Mouse (Mus musculus) liver, adult 2 months (tissue): Measurements from ENCODE around the gene Cldn3. TPM values are rescaled to one million over a fixed set of nuclear protein-coding genes. Genes with fewer than 3 reads are reported as not detected.

ENCODE experiments used
- DNase-seq: peaks from one replicate; pipeline ENCODE4 v3.0.0-alpha.2; 2011; ENCODE audit warnings: low read depth, low spot score; ENCODE audit errors: extremely low read depth
- H3K27ac ChIP-seq: fragments of 200-500 bp; replicated peaks from 2 replicates; pipeline ENCODE4 v1.5.1; 2012; ENCODE audit warnings: low read depth, mild to moderate bottlenecking, control low read depth, inconsistent platforms, low read length; ENCODE audit not compliant: insufficient read depth
- H3K27me3 ChIP-seq: fragments of 200-500 bp; 2 replicates; pipeline ENCODE4 v1.6.1; 2012; ENCODE audit warnings: mild to moderate bottlenecking, moderate library complexity, low read length, inconsistent platforms; ENCODE audit not compliant: control insufficient read depth, insufficient read depth
- H3K36me3 ChIP-seq: fragments of 200-500 bp; 2 replicates; pipeline ENCODE4 v1.6.1; 2012; ENCODE audit warnings: low read length, inconsistent platforms; ENCODE audit not compliant: control insufficient read depth, insufficient read depth
- H3K4me1 ChIP-seq: fragments of 200-500 bp; 2 replicates; pipeline ENCODE4 v1.6.1; 2011; ENCODE audit warnings: low read length; ENCODE audit not compliant: control insufficient read depth, insufficient read depth
- H3K4me3 ChIP-seq: fragments of 200-500 bp; 2 replicates; pipeline ENCODE4 v1.5.1; 2011; ENCODE audit warnings: low read depth, mild to moderate bottlenecking, control low read depth, low read length, moderate library complexity; ENCODE audit not compliant: insufficient read depth
- H3K79me2 ChIP-seq: fragments of 200-500 bp; 2 replicates; pipeline ENCODE4 v1.6.1; 2012; ENCODE audit warnings: inconsistent platforms, mild to moderate bottlenecking, low read length, moderate library complexity; ENCODE audit not compliant: control insufficient read depth, insufficient read depth
- H3K9ac ChIP-seq: fragments of 200-500 bp; 2 replicates; pipeline ENCODE4 v1.6.1; 2012; ENCODE audit warnings: low read depth, mild to moderate bottlenecking, control low read depth, inconsistent platforms, low read length
- CTCF ChIP-seq: fragments of 200-500 bp; IDR thresholded peaks from 2 replicates; pipeline ENCODE4 v1.5.1; 2011; ENCODE audit warnings: low read depth, low read length, control low read depth
- POLR2A ChIP-seq: fragments of 200-500 bp; IDR thresholded peaks from 2 replicates; pipeline ENCODE4 v1.6.1; 2011; ENCODE audit warnings: low read length, control low read depth; ENCODE audit not compliant: insufficient read depth; ENCODE audit errors: extremely low read depth
- WGBS: fragments of 180-500 bp; shearing (Covaris S2); methylation state at CpG from one replicate; pipeline ENCODE4 v1.1.7; 2018; 5-methylcytosine and 5-hydroxymethylcytosine counted together
- polyA plus RNA-seq: library from polyadenylated mRNA; depleted of rRNA; stranded (reverse); fragments of >200 nt; gene quantifications from 2 replicates; pipeline ENCODE4 v1.2.3, GENCODE M21; 2012
- total RNA-seq: library from RNA; depleted of rRNA; stranded (reverse); fragments of >200 nt; gene quantifications from 2 replicates; pipeline ENCODE4 v1.2.3, GENCODE M21; 2014

Cldn3 gene
- total and polyA plus RNA-seq, 2 experiments: 49.9 to 291 TPM

DNA sequence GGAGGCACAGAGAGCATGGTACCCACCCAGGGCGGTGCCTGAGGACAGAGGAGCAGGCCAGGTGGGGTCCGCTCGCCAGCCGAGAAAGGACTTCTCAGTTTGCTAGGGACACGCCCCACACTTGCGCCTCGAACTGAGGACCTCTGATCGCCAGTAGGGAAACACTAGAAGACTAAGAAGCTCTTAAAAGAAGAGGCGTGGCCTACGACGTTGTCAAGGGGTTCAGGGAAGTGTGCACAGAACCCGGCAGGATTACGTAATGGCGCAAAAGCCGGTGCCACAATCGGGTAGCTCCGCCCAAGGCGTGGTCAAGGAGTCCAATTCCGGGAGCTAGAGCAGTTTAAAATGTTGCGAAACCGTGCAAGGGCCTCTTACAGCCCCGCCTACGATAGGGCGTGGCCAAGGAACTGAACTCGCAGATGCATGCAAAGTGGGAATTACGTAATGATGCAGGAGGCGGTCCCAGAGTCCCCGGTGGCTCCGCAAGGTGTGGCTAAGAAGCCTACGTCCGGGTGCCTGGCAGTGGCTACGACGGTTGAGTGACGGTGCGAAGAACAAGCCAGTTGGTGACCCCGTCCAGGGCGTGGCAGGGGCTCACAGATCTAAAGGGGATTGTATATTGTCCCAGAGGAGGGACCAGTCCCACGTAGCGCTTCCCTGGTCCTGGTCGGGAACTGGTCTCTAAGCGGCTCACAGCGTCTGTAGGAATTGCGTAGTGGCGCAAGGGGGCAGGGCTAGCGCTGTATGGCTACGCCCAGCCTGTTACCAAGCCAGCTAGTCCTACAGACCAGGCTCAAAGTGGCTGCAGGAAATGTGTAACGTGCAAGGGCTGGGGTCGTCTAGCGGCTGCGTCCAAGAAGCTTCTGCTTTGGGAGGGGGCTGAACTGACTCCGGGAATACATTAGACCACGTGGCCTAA lies 22.9 kb downstream of the Cldn3 start, which contains the start of gene Abhd11:
Gene Abhd11 (plus strand): TSS at position 482 of the 919 bp plus-strand sequence.
- peak; percentile 100 for DNase-seq
- H3K27me3 ChIP-seq: no peaks in the 10 kb centered on the region
- peaks cover 14% of the 10 kb centered on the region for H3K4me1 ChIP-seq
- H3K36me3 ChIP-seq: no peaks in the 10 kb centered on the region
- WGBS: under 1% methylated on average over 52 of the region's 52 CpGs
- peak within 1 kb of the TSS; percentile 84 for H3K9ac ChIP-seq
- H3K79me2 ChIP-seq: peaks cover 8% of the 10 kb centered on the region; the same call in 1 of the 2 replicates
- peak within 1 kb of the TSS; percentile 86 for H3K4me3 ChIP-seq
- H3K27ac ChIP-seq: peak within 1 kb of the TSS; percentile 94
- TF ChIP-seq POLR2A (peak; percentile 67; the same call in 1 of the 2 replicates), CTCF (no peak)

DNA sequence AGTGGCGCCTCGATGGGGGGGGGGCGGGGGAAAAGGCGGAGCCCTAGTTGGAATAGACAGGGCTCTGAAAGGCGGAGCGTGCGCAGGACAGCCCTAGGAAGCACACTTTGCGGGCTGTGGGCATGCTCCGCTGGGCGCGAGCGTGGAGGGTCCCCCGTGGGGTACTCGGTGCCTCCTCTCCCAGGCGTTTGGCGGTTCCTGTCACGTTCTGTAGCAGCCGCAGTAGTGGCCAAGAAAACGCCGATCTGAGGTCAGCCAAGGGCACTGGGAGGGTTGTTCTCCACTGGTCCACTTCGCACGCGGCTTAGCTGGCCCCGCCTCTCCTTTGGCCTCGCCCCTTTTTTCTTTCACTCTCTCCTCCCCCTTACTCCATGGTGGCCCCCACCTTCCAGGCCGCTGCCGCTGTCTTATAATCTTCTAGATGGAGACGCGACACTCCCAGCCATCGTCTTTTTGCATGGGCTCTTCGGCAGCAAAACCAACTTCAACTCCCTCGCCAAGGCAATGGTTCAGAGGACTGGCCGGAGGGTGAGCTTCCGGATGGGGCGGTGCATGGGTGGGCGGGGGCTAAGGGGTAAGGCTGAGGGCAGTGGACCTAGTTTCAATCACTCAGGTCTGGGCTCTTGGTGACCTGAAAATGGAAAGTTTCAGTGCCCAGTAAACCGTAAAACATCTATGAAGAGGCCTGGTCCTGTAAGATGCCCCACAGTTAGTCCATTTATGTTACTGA lies 23.7 kb downstream of the Cldn3 start:
- Histone ChIP-seq H3K79me2 (peaks cover 8% of the 10 kb centered on the region; the same call in 1 of the 2 replicates), H3K36me3 (no peaks in the 10 kb centered on the region), H3K4me1 (peaks cover 14% of the 10 kb centered on the region), H3K9ac (peak overlapping the region; percentile 84), H3K27me3 (no peaks in the 10 kb centered on the region), H3K27ac (peak overlapping the region; percentile 94), H3K4me3 (peak overlapping the region; percentile 86)
- TF ChIP-seq POLR2A (no peak), CTCF (no peak)
- under 1% methylated on average over 35 of the region's 37 CpGs for WGBS
- DNase-seq: peak; percentile 85

DNA sequence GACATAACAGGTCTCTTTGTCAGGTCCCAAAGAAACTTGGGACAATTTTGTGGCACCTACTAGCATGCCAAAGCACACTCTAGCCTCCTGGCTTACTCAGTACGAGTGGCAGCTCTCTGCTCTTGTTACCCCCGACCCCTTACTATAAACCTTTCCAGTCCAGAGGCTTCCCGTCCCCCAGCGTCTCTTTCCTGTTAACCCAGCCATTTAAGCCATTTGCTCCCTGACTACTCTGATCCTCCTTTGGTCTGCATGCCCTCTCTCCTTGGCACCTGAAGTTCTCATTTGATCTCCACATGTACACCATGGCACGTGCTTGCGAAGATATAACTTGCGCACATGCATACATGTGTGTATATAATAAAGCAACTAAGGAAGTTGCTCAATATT lies 24.3 kb downstream of the Cldn3 start:
- TF ChIP-seq CTCF (no peak), POLR2A (no peak)
- Histone ChIP-seq H3K9ac (peak overlapping the region; percentile 13), H3K36me3 (no peaks in the 10 kb centered on the region), H3K27ac (peak overlapping the region; percentile 74), H3K4me1 (peaks cover 14% of the 10 kb centered on the region), H3K4me3 (peak overlapping the region; percentile 86; the same call in 1 of the 2 replicates), H3K27me3 (no peaks in the 10 kb centered on the region), H3K79me2 (peaks cover 8% of the 10 kb centered on the region; the same call in 1 of the 2 replicates)
- 42% methylated on average over 7 of the region's 7 CpGs for WGBS
- DNase-seq: no peak

DNA sequence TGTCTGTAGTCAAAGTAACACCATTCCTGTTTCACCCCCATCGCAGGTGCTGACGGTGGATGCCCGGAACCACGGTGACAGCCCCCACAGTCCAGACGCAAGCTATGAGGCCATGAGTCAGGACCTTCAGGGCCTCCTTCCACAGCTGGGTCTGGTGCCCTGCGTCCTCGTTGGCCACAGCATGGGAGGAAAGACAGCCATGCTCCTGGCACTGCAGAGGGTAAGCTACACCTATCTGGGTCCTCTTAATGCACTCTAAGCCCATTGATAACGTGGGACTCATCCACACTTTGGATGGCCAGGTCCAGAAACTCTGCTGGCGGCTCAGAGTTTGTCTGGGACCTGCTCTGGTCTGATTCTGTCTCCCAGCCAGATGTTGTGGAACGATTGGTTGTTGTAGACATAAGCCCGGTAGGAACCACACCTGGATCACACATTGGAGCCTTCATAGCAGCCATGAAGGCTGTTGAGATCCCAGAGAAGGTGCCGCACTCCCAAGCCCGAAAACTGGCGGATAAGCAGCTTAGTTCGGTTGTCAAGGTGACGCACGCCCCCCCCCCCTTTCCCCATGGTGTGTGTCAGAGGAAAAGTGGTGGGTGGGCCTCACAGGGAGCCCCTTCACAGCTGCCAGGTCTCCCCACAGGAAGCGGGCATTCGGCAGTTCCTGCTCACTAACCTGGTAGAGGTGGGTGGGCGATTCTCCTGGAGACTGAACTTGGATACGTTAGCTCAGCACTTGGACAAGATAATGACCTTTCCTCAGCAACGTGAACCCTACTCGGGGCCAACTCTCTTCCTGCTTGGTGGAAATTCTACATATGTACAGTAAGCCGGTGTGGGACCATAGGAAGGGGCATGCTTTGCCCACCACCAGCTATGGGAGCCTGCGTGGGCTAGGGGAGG lies 25.1 kb downstream of the Cldn3 start:
- Histone ChIP-seq H3K27me3 (no peaks in the 10 kb centered on the region), H3K36me3 (no peaks in the 10 kb centered on the region), H3K79me2 (peaks cover 8% of the 10 kb centered on the region; the same call in 1 of the 2 replicates), H3K4me3 (no peak overlapping the region), H3K27ac (no peak overlapping the region), H3K4me1 (peaks cover 19% of the 10 kb centered on the region), H3K9ac (no peak overlapping the region)
- no peak for TF ChIP-seq CTCF
- no peak for DNase-seq
- WGBS: 89% methylated on average over 25 of the region's 25 CpGs

DNA sequence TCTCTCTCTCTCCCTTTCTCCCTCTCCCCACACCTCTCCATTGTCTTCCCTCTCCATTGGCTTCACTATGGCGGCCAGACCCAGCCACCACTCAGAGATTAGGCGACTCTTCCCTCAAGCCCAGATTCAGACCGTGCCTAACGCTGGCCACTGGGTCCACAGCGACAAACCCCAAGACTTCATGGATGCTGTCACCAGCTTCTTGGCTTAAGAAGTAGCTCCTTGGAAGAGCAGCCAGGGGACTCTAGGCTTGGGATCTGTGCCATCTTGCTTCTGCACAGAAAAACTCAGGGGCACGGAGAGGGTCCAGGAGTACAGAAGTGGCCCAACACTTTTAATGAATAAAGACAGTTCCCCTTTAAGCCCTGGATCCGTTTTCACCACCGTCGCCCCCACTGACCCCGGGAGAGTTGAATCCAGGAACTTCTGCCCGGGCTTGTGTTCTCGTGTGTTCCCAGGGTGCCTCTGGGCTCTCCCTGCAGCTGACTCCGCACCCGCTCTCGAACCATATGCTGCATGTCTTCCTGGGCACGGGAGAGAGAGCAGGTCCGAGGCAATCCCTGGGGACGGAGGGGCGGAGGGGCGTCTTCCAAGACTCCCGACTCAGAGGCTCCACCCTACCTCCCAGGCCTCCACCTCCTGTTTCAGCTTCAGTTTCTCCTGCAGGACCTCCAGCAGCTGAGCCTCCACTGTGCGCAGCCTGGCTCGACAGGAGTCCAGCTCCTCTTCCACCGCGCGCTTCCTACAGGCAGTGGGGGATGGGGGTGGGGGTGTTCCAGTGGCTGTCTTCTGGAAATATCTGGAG lies 26.0 kb downstream of the Cldn3 start:
- Histone ChIP-seq H3K9ac (peak overlapping the region; percentile 12; the same call in 1 of the 2 replicates), H3K27ac (peak overlapping the region; percentile 13; the same call in 1 of the 2 replicates), H3K36me3 (no peaks in the 10 kb centered on the region), H3K4me1 (peaks cover 19% of the 10 kb centered on the region), H3K79me2 (peaks cover 8% of the 10 kb centered on the region; the same call in 1 of the 2 replicates), H3K27me3 (no peaks in the 10 kb centered on the region), H3K4me3 (peak overlapping the region; percentile 43; the same call in 1 of the 2 replicates)
- DNase-seq: no peak
- TF ChIP-seq CTCF (no peak), POLR2A (no peak)
- WGBS: 76% methylated on average over 26 of the region's 26 CpGs
